Mouse (Mus musculus): Measurements from ENCODE around the gene Suz12. TPM values are rescaled to one million over a fixed set of nuclear protein-coding genes. Genes with fewer than 3 reads are reported as not detected.

Gene Suz12
- 18.7 and 22.3 TPM in 2 replicates for total RNA-seq (2014; rRNA removed)
- polyA plus RNA-seq (2015; fragmentation: Nextera tagmentation; extraction: Ambion mirVana), result 6.4 and 9.2 TPM in 2 replicates

GRCm38 (mm10) chr11:79992592-79993355, at the start of gene Suz12:
Suz12 (plus strand) TSS chr11:79993106.
- Histone ChIP-seq H3K9me3 (ENCODE audit: low read length) (no peaks in the 10 kb centered on the region), H3K27me3 (ENCODE audit: insufficient read depth, low read length) (no peaks in the 10 kb centered on the region), H3K4me1 (ENCODE audit: insufficient read depth, low read length) (peaks cover 3% of the 10 kb centered on the region; the same call in 1 of the 2 replicates), H3K9ac (replicated peaks; ENCODE audit: low read length, poor library complexity, severe bottlenecking) (peak within 1 kb of the TSS; percentile 80), H3K4me2 (ENCODE audit: low read depth, low read length, poor library complexity, severe bottlenecking) (peak within 1 kb of the TSS; percentile 74), H3K4me3 (ENCODE audit: low read depth, low read length) (peak within 1 kb of the TSS; percentile 95), H3K27ac (ENCODE audit: low read depth, low read length) (peak within 1 kb of the TSS; percentile 84), H3K36me3 (ENCODE audit: insufficient read depth, low read length) (no peaks in the 10 kb centered on the region)
- under 1% methylated on average over 57 of the region's 74 CpGs for WGBS
- TF ChIP-seq CTCF (IDR thresholded peaks at IDR 0.05), result no peak
- DNase-seq (ENCODE audit: low spot score), result peak; percentile 98
- peak; percentile 95 for ATAC-seq (ENCODE audit: low FRiP score)

- Histone ChIP-seq H3K9me3 (ENCODE audit: low read length) (no peaks in the 10 kb centered on the region), H3K36me3 (ENCODE audit: insufficient read depth, low read length) (peaks cover 39% of the 10 kb centered on the region), H3K4me1 (ENCODE audit: insufficient read depth, low read length) (no peaks in the 10 kb centered on the region), H3K27me3 (ENCODE audit: insufficient read depth, low read length) (no peaks in the 10 kb centered on the region), H3K4me3 (ENCODE audit: low read depth, low read length) (no peak overlapping the region), H3K9ac (replicated peaks; ENCODE audit: low read length, poor library complexity, severe bottlenecking) (no peak overlapping the region), H3K27ac (ENCODE audit: low read depth, low read length) (no peak overlapping the region), H3K4me2 (ENCODE audit: low read depth, low read length, poor library complexity, severe bottlenecking) (no peak overlapping the region)
- ATAC-seq (ENCODE audit: low FRiP score) (no peak), DNase-seq (ENCODE audit: low spot score) (no peak)
- WGBS, result 85% methylated on average over 8 of the region's 8 CpGs
- TF ChIP-seq CTCF (IDR thresholded peaks at IDR 0.05), result no peak
Measured at GRCm38 (mm10) chr11:79943136-79943535, 49.8 kb upstream of the Suz12 start.

GRCm38 (mm10) chr11:79943601-79944000, 49.3 kb upstream of the Suz12 start:
- Histone ChIP-seq H3K4me2 (ENCODE audit: low read depth, low read length, poor library complexity, severe bottlenecking) (no peak overlapping the region), H3K36me3 (ENCODE audit: insufficient read depth, low read length) (peaks cover 40% of the 10 kb centered on the region)

GRCm38 (mm10) chr11:79947265-79947664, 45.6 kb upstream of the Suz12 start:
- Histone ChIP-seq H3K9ac (replicated peaks; ENCODE audit: low read length, poor library complexity, severe bottlenecking) (no peak overlapping the region), H3K4me3 (ENCODE audit: low read depth, low read length) (no peak overlapping the region), H3K27ac (ENCODE audit: low read depth, low read length) (no peak overlapping the region), H3K9me3 (ENCODE audit: low read length) (no peaks in the 10 kb centered on the region), H3K4me2 (ENCODE audit: low read depth, low read length, poor library complexity, severe bottlenecking) (no peak overlapping the region), H3K36me3 (ENCODE audit: insufficient read depth, low read length) (peaks cover 52% of the 10 kb centered on the region), H3K4me1 (ENCODE audit: insufficient read depth, low read length) (no peaks in the 10 kb centered on the region), H3K27me3 (ENCODE audit: insufficient read depth, low read length) (no peaks in the 10 kb centered on the region)
- ATAC-seq (ENCODE audit: low FRiP score), result no peak
- no peak for DNase-seq (ENCODE audit: low spot score)
- no peak for TF ChIP-seq CTCF (IDR thresholded peaks at IDR 0.05)
- WGBS, result 95% methylated on average over 3 of the region's 3 CpGs

More at GRCm38 (mm10) chr11:79943601-79944000, 49.3 kb upstream of the Suz12 start:
- no peak for DNase-seq (ENCODE audit: low spot score)
- Histone ChIP-seq H3K4me3 (ENCODE audit: low read depth, low read length) (no peak overlapping the region), H3K27me3 (ENCODE audit: insufficient read depth, low read length) (no peaks in the 10 kb centered on the region), H3K4me1 (ENCODE audit: insufficient read depth, low read length) (no peaks in the 10 kb centered on the region), H3K9me3 (ENCODE audit: low read length) (no peaks in the 10 kb centered on the region), H3K9ac (replicated peaks; ENCODE audit: low read length, poor library complexity, severe bottlenecking) (no peak overlapping the region), H3K27ac (ENCODE audit: low read depth, low read length) (no peak overlapping the region)
- TF ChIP-seq CTCF (IDR thresholded peaks at IDR 0.05), result no peak
- ATAC-seq (ENCODE audit: low FRiP score), result no peak
- 92% methylated on average over 7 of the region's 7 CpGs for WGBS

GRCm38 (mm10) chr11:79961346-79962124, 31.4 kb upstream of the Suz12 start:
- H3K9me3 ChIP-seq (ENCODE audit: low read length), result no peaks in the 10 kb centered on the region
- H3K4me2 ChIP-seq (ENCODE audit: low read depth, low read length, poor library complexity, severe bottlenecking), result peak overlapping the region; percentile 86
- DNase-seq (ENCODE audit: low spot score) (peak; percentile 2), ATAC-seq (ENCODE audit: low FRiP score) (peak; percentile 23; the same call in 1 of the 2 replicates)
- H3K4me3 ChIP-seq (ENCODE audit: low read depth, low read length), result peak overlapping the region; percentile 64
- peak overlapping the region; percentile 20; the same call in 1 of the 2 replicates for H3K9ac ChIP-seq (replicated peaks; ENCODE audit: low read length, poor library complexity, severe bottlenecking)
- no peaks in the 10 kb centered on the region for H3K27me3 ChIP-seq (ENCODE audit: insufficient read depth, low read length)
- H3K4me1 ChIP-seq (ENCODE audit: insufficient read depth, low read length), result peaks cover 6% of the 10 kb centered on the region; the same call in 1 of the 2 replicates
- no peak overlapping the region for H3K27ac ChIP-seq (ENCODE audit: low read depth, low read length)
- H3K36me3 ChIP-seq (ENCODE audit: insufficient read depth, low read length), result peaks cover 9% of the 10 kb centered on the region; the same call in 1 of the 2 replicates
- 7% methylated on average over 27 of the region's 27 CpGs for WGBS
- TF ChIP-seq CTCF (IDR thresholded peaks at IDR 0.05), result no peak
